Comparison of ENCODE assay signal across 30 mouse cellular contexts in the genomic region with DNA sequence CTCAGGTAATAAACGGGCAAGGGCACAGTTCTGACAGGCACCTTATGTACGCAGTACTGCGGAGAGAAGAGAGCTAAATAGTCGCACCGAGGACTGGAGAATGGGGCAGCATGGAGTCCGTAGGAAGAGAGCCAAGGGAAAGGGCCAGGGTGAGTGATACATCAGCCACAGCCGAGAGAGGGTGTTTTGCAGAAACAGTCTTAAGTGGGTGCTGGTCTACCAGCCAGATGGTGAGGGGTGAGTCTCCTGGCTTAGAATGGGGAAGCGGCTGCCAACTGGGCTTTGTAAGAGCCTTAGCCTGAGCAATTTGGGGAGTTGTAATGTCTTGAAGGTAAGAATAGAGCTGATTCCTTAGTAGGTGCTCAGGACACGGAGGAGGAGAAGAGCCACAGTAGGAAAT. TPM values are rescaled to one million over a fixed set of nuclear protein-coding genes. Genes with fewer than 3 reads are reported as not detected.
DNase-seq lines count a peak whose midpoint lies in the region; TF ChIP-seq lines count a peak whose summit lies in the region.
"Had no signal": no experiment of that assay in that cellular context is flagged by ENCODE, and none has a peak within 500 bp of the region (broad histone marks: within the 10 kb centered on the region; RNA-seq: fewer than 3 reads in every experiment).

No protein-coding gene starts in this region.

- H3K4me3 ChIP-seq in cerebellum, adult 2 months (replicated peaks; ENCODE audit: insufficient read depth, low read depth, low read length): no peak overlapping the region
- H3K4me3 ChIP-seq in layer of hippocampus, adult 2 months: no peak overlapping the region
- H3K4me3 ChIP-seq: erythroblast, embryonic 14.5 days; heart, embryonic 10.5 days; heart, embryonic 15.5 days; hindbrain, embryonic 12.5 days; limb, embryonic 13.5 days; lung, embryonic 15.5 days; midbrain, embryonic 10.5 days; midbrain, embryonic 15.5 days; neural tube, embryonic 15.5 days had no signal

- no peak for TF ChIP-seq CTCF in cerebellum, adult 2 months (IDR thresholded peaks at IDR 0.05; ENCODE audit: borderline replicate concordance, insufficient read depth, low read depth, low read length)
- TF ChIP-seq CTCF in layer of hippocampus, adult 2 months (conservative IDR thresholded peaks at IDR 0.05): no peak

- WGBS in cerebellum, adult 2 months: 22% methylated on average over 9 of the region's 9 CpGs

- TF ChIP-seq POLR2A in cerebellum, adult 2 months (IDR thresholded peaks at IDR 0.05; ENCODE audit: borderline replicate concordance, insufficient read depth, low read length): no peak

- H3K27me3 ChIP-seq in cerebellum, adult 2 months (ENCODE audit: control insufficient read depth, insufficient read depth, low read length): no peaks in the 10 kb centered on the region
- H3K27me3 ChIP-seq: heart, embryonic 15.5 days; hindbrain, embryonic 12.5 days; limb, embryonic 13.5 days; lung, embryonic 15.5 days; midbrain, embryonic 15.5 days; neural tube, embryonic 15.5 days; Patski had no signal

- H3K27ac ChIP-seq in cerebellum, adult 2 months (ENCODE audit: insufficient read depth, low read length): peak overlapping the region; percentile 41
- peak overlapping the region; percentile 48; the same call in 1 of the 2 replicates for H3K27ac ChIP-seq in layer of hippocampus, adult 2 months
- H3K27ac ChIP-seq: heart, embryonic 10.5 days; heart, embryonic 15.5 days; hindbrain, embryonic 12.5 days; limb, embryonic 13.5 days; lung, embryonic 15.5 days; midbrain, embryonic 10.5 days; midbrain, embryonic 15.5 days; neural tube, embryonic 15.5 days; stomach, postnatal 0 days had no signal

- H3K4me1 ChIP-seq in cerebellum, adult 2 months (ENCODE audit: control insufficient read depth, insufficient read depth, low read length): peaks cover 43% of the 10 kb centered on the region
- H3K4me1 ChIP-seq: heart, embryonic 10.5 days; hindbrain, embryonic 12.5 days; lung, embryonic 15.5 days; midbrain, embryonic 15.5 days; neural tube, embryonic 15.5 days had no signal

- DNase-seq in cerebellum, adult 2 months: peak; percentile 33 to 35
- DNase-seq in cerebellum, adult 9-10 months: no peak
- no peak for DNase-seq in layer of hippocampus, adult 2 months (ENCODE audit: low spot score in 2 of 2)
- DNase-seq in layer of hippocampus, adult 8-10 months (ENCODE audit: low spot score in 2 of 2): no peak
- DNase-seq in right cerebral cortex, adult 2 months (ENCODE audit: low spot score in 2 of 2): peak; percentile 56 to 73
- no peak for DNase-seq in right cerebral cortex, postnatal 10 days (ENCODE audit: low spot score in 2 of 2)
- DNase-seq in gastrocnemius, postnatal 25 days: no peak
- DNase-seq: adrenal gland, postnatal 10 days; gastrocnemius, postnatal 14 days; heart, adult 11 months; kidney, adult 8-10 months; kidney, postnatal 10 days; thymus, adult 2 months; thymus, postnatal 36 days had no signal

RNA-seq across cellular contexts. Expression of gene Slc35f3, which starts 8.8 kb away (rescaled TPM):
- 15.8 and 17.7 TPM in 2 replicates for polyA plus RNA-seq in cerebellum, adult 2 months (2012; rRNA removed)
- total RNA-seq in layer of hippocampus, adult 2 months (2021): 10 to 100 TPM; 45.9 to 47.1 TPM
- 10 to 100 TPM; 34.9 to 40.8 (median 38.7) TPM for total RNA-seq in layer of hippocampus, adult 8-10 months (2022)
- total RNA-seq in gastrocnemius, postnatal 25 days (2021): not detected
- total RNA-seq: G1E; megakaryocyte progenitor cell, adult 5-6 weeks had no signal
- polyA plus RNA-seq: erythroblast, embryonic 14.5 days; forebrain, embryonic 11.5 days; G1E; heart, embryonic 15.5 days; liver, embryonic 16.5 days; spleen, adult 2 months had no signal

Comparison
In these comparisons a context has a peak if more than half of its experiments do, and no peak if none do; other contexts are left out.
1. DNase-seq: peak in cerebellum, adult 2 months (2 of 2) and right cerebral cortex, adult 2 months (2 of 2); none in cerebellum, adult 9-10 months (single experiment), layer of hippocampus, adult 2 months (0 of 2), layer of hippocampus, adult 8-10 months (0 of 2), right cerebral cortex, postnatal 10 days (0 of 2) and gastrocnemius, postnatal 25 days (single experiment).
2. RNA of gene Slc35f3, which starts 8.8 kb away (total RNA-seq): 45.9 to 47.1 TPM in layer of hippocampus, adult 2 months and 34.9 to 40.8 TPM in layer of hippocampus, adult 8-10 months; not detected in gastrocnemius, postnatal 25 days; every median in the first group is over 10 times any median in the second.